Mouse (Mus musculus): ENCODE data around the gene Apoh. TPM values are rescaled to one million over a fixed set of nuclear protein-coding genes. Genes with fewer than 3 reads are reported as not detected.

Apoh gene
- polyA plus RNA-seq, 1 experiment, result 0.25 TPM

DNA sequence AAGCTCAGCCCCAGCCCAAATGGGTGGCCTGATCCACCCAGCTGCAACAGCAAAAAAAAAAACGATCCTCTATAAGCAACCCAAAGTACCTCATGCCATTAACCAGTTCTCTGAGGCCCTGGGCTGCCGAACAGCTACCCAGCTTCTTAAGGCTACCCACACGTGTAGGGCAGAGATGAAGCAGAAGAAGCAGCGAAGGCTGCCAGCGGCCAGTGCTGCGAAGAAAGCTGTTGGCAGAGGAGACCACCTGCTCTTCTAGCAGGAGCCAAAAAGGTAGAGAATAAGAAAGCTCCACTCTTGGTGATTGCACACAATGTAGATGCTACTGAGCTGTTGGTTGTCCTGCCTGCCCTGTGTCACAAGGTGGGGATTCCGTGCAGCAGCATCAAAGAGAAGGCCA is 80.1 kb downstream of the Apoh start:
- H3ac ChIP-seq (ENCODE audit: control insufficient read depth, insufficient read length), result no peak overlapping the region
- H3K36me3 ChIP-seq (ENCODE audit: control insufficient read depth, insufficient read depth), result no peaks in the 10 kb centered on the region
- no peak overlapping the region for H3K4me2 ChIP-seq (ENCODE audit: low read depth)
- H3K27me3 ChIP-seq (ENCODE audit: control insufficient read depth, insufficient read depth, insufficient read length), result no peaks in the 10 kb centered on the region
- H3K4me3 ChIP-seq, result no peak overlapping the region
- H3K79me2 ChIP-seq (ENCODE audit: control insufficient read depth, insufficient read depth), result no peaks in the 10 kb centered on the region
- no peak for TF ChIP-seq REST (IDR thresholded peaks at IDR 0.05; ENCODE audit: insufficient read depth, insufficient read length)
- no peak for TF ChIP-seq POLR2A (IDR thresholded peaks at IDR 0.05; ENCODE audit: insufficient read length, low read depth)
- no peak for TF ChIP-seq MAX (IDR thresholded peaks at IDR 0.05; ENCODE audit: low read depth)
- TF ChIP-seq USF1 (IDR thresholded peaks at IDR 0.05; ENCODE audit: low read depth), result no peak
- TF ChIP-seq TCF12 (IDR thresholded peaks at IDR 0.05; ENCODE audit: insufficient read depth, poor library complexity, severe bottlenecking), result no peak
- TF ChIP-seq E2F4 (IDR thresholded peaks at IDR 0.05; ENCODE audit: insufficient read depth), result no peak
- TF ChIP-seq TCF3 (IDR thresholded peaks at IDR 0.05; ENCODE audit: insufficient read length, low read depth), result no peak
- no peak for TF ChIP-seq SRF (IDR thresholded peaks at IDR 0.05; ENCODE audit: control insufficient read depth, insufficient read length, low read depth)
- no peak for TF ChIP-seq MYOD1 (IDR thresholded peaks at IDR 0.05; ENCODE audit: control insufficient read depth in 1 of 3, insufficient read length in 2 of 3, low read depth in 2 of 3)
- no peak for TF ChIP-seq CEBPB (IDR thresholded peaks at IDR 0.05; ENCODE audit: insufficient read depth, poor library complexity, severe bottlenecking)
- no peak for TF ChIP-seq MYOG (IDR thresholded peaks at IDR 0.05; ENCODE audit: control insufficient read depth in 1 of 3, insufficient read depth in 1 of 3, insufficient read length in 2 of 3, low read depth in 2 of 3)
- no peak for TF ChIP-seq POLR2AphosphoS2 (IDR thresholded peaks at IDR 0.05; ENCODE audit: insufficient read length, low read depth)

DNA sequence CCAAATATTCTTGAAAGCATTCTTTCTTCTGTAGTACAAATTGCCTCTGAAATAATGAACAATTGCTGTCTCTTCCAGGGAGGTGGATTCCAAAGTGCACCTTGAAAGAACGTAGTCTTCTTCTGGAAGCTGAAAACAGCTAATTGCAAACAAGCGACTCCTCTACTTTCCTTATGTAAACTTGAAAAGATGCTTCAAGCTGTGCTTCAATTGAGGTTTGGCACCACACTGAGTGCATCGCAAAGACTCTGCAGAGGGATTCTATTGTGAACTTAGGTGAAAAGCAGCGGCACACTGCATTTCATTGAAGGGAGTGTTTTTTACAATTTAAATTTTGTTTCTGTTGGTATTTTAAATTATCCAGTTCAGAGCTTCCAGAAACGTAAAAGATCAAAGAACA is 81.0 kb downstream of the Apoh start:
- TF ChIP-seq SRF (IDR thresholded peaks at IDR 0.05; ENCODE audit: control insufficient read depth, insufficient read length, low read depth) (no peak), MYOG (IDR thresholded peaks at IDR 0.05; ENCODE audit: control insufficient read depth in 1 of 3, insufficient read depth in 1 of 3, insufficient read length in 2 of 3, low read depth in 2 of 3) (no peak), MAX (IDR thresholded peaks at IDR 0.05; ENCODE audit: low read depth) (no peak), CEBPB (IDR thresholded peaks at IDR 0.05; ENCODE audit: insufficient read depth, poor library complexity, severe bottlenecking) (no peak), MYOD1 (IDR thresholded peaks at IDR 0.05; ENCODE audit: control insufficient read depth in 1 of 3, insufficient read length in 2 of 3, low read depth in 2 of 3) (no peak), POLR2AphosphoS2 (IDR thresholded peaks at IDR 0.05; ENCODE audit: insufficient read length, low read depth) (no peak), E2F4 (IDR thresholded peaks at IDR 0.05; ENCODE audit: insufficient read depth) (no peak), REST (IDR thresholded peaks at IDR 0.05; ENCODE audit: insufficient read depth, insufficient read length) (no peak), TCF3 (IDR thresholded peaks at IDR 0.05; ENCODE audit: insufficient read length, low read depth) (no peak), POLR2A (IDR thresholded peaks at IDR 0.05; ENCODE audit: insufficient read length, low read depth) (no peak), TCF12 (IDR thresholded peaks at IDR 0.05; ENCODE audit: insufficient read depth, poor library complexity, severe bottlenecking) (no peak)
- Histone ChIP-seq H3K4me3 (peak overlapping the region; percentile 32), H3K4me2 (ENCODE audit: low read depth) (peak overlapping the region; percentile 83)

GRCm38 (mm10) chr11:108424889-108425591 is 81.9 kb downstream of the Apoh start, which contains the start of gene Cep112:
TSS of gene Cep112 (plus strand) at chr11:108425192.
- peak within 1 kb of the TSS; percentile 83 for H3K4me2 ChIP-seq (ENCODE audit: low read depth)
- H3K79me2 ChIP-seq (ENCODE audit: control insufficient read depth, insufficient read depth), result no peaks in the 10 kb centered on the region
- H3ac ChIP-seq (ENCODE audit: control insufficient read depth, insufficient read length), result no peak within 1 kb of the TSS
- TF ChIP-seq POLR2A (IDR thresholded peaks at IDR 0.05; ENCODE audit: insufficient read length, low read depth), result peak; percentile 44
- no peak for TF ChIP-seq MAX (IDR thresholded peaks at IDR 0.05; ENCODE audit: low read depth)
- TF ChIP-seq USF1 (IDR thresholded peaks at IDR 0.05; ENCODE audit: low read depth), result no peak
- TF ChIP-seq CEBPB (IDR thresholded peaks at IDR 0.05; ENCODE audit: insufficient read depth, poor library complexity, severe bottlenecking), result no peak
- TF ChIP-seq MYOD1 (IDR thresholded peaks at IDR 0.05; ENCODE audit: control insufficient read depth in 1 of 3, insufficient read length in 2 of 3, low read depth in 2 of 3), result no peak
- TF ChIP-seq MYOG (IDR thresholded peaks at IDR 0.05; ENCODE audit: control insufficient read depth in 1 of 3, insufficient read depth in 1 of 3, insufficient read length in 2 of 3, low read depth in 2 of 3), result no peak
- no peak for TF ChIP-seq REST (IDR thresholded peaks at IDR 0.05; ENCODE audit: insufficient read depth, insufficient read length)
- TF ChIP-seq SRF (IDR thresholded peaks at IDR 0.05; ENCODE audit: control insufficient read depth, insufficient read length, low read depth), result no peak
- peak; percentile 35 for TF ChIP-seq POLR2AphosphoS2 (IDR thresholded peaks at IDR 0.05; ENCODE audit: insufficient read length, low read depth)
- TF ChIP-seq TCF3 (IDR thresholded peaks at IDR 0.05; ENCODE audit: insufficient read length, low read depth), result no peak
- TF ChIP-seq TCF12 (IDR thresholded peaks at IDR 0.05; ENCODE audit: insufficient read depth, poor library complexity, severe bottlenecking), result no peak
- peak; percentile 27 for TF ChIP-seq E2F4 (IDR thresholded peaks at IDR 0.05; ENCODE audit: insufficient read depth)
- no peaks in the 10 kb centered on the region for H3K36me3 ChIP-seq (ENCODE audit: control insufficient read depth, insufficient read depth)
- no peaks in the 10 kb centered on the region for H3K27me3 ChIP-seq (ENCODE audit: control insufficient read depth, insufficient read depth, insufficient read length)
- H3K4me3 ChIP-seq, result peak within 1 kb of the TSS; percentile 32

More for the DNA sequence above, 81.0 kb downstream of the Apoh start:
- Histone ChIP-seq H3K27me3 (ENCODE audit: control insufficient read depth, insufficient read depth, insufficient read length) (no peaks in the 10 kb centered on the region), H3K36me3 (ENCODE audit: control insufficient read depth, insufficient read depth) (no peaks in the 10 kb centered on the region), H3ac (ENCODE audit: control insufficient read depth, insufficient read length) (no peak overlapping the region), H3K79me2 (ENCODE audit: control insufficient read depth, insufficient read depth) (no peaks in the 10 kb centered on the region)

- Histone ChIP-seq H3ac (ENCODE audit: control insufficient read depth, insufficient read length) (no peak overlapping the region), H3K79me2 (ENCODE audit: control insufficient read depth, insufficient read depth) (no peaks in the 10 kb centered on the region), H3K27me3 (ENCODE audit: control insufficient read depth, insufficient read depth, insufficient read length) (no peaks in the 10 kb centered on the region), H3K36me3 (ENCODE audit: control insufficient read depth, insufficient read depth) (no peaks in the 10 kb centered on the region), H3K4me2 (ENCODE audit: low read depth) (peak overlapping the region; percentile 83), H3K4me3 (peak overlapping the region; percentile 32)
- no peak for TF ChIP-seq SRF (IDR thresholded peaks at IDR 0.05; ENCODE audit: control insufficient read depth, insufficient read length, low read depth)
- TF ChIP-seq MYOG (IDR thresholded peaks at IDR 0.05; ENCODE audit: control insufficient read depth in 1 of 3, insufficient read depth in 1 of 3, insufficient read length in 2 of 3, low read depth in 2 of 3), result no peak
- no peak for TF ChIP-seq REST (IDR thresholded peaks at IDR 0.05; ENCODE audit: insufficient read depth, insufficient read length)
- no peak for TF ChIP-seq POLR2A (IDR thresholded peaks at IDR 0.05; ENCODE audit: insufficient read length, low read depth)
- no peak for TF ChIP-seq USF1 (IDR thresholded peaks at IDR 0.05; ENCODE audit: low read depth)
- TF ChIP-seq TCF12 (IDR thresholded peaks at IDR 0.05; ENCODE audit: insufficient read depth, poor library complexity, severe bottlenecking), result no peak
- TF ChIP-seq POLR2AphosphoS2 (IDR thresholded peaks at IDR 0.05; ENCODE audit: insufficient read length, low read depth), result no peak
- no peak for TF ChIP-seq CEBPB (IDR thresholded peaks at IDR 0.05; ENCODE audit: insufficient read depth, poor library complexity, severe bottlenecking)
- TF ChIP-seq MAX (IDR thresholded peaks at IDR 0.05; ENCODE audit: low read depth), result no peak
- TF ChIP-seq MYOD1 (IDR thresholded peaks at IDR 0.05; ENCODE audit: control insufficient read depth in 1 of 3, insufficient read length in 2 of 3, low read depth in 2 of 3), result no peak
- TF ChIP-seq TCF3 (IDR thresholded peaks at IDR 0.05; ENCODE audit: insufficient read length, low read depth), result no peak
- TF ChIP-seq E2F4 (IDR thresholded peaks at IDR 0.05; ENCODE audit: insufficient read depth), result no peak
Observed at GRCm38 (mm10) chr11:108425592-108425921, 82.4 kb downstream of the Apoh start.
